Mouse (Mus musculus) layer of hippocampus, postnatal 36 days (tissue): ENCODE data around the gene Akap9. TPM values are rescaled to one million over a fixed set of nuclear protein-coding genes. Genes with fewer than 3 reads are reported as not detected.
"Not testable (repeated sequence)": the region's sequence is repeated elsewhere in the genome, so short reads cannot be mapped to it uniquely, and the experiment has no call there.

ENCODE experiments used
- DNase-seq, 2 experiments: peaks; one replicate each; pipeline ENCODE4 v3.0.0; 2022
- total RNA-seq, 2 experiments: library from RNA; stranded (reverse); gene quantifications; 2 replicates each; pipeline ENCODE4 v1.2.3; 2021

Gene Akap9
- total RNA-seq, 2 experiments from 2014 or later, result 69.9 to 72.0 TPM

DNA sequence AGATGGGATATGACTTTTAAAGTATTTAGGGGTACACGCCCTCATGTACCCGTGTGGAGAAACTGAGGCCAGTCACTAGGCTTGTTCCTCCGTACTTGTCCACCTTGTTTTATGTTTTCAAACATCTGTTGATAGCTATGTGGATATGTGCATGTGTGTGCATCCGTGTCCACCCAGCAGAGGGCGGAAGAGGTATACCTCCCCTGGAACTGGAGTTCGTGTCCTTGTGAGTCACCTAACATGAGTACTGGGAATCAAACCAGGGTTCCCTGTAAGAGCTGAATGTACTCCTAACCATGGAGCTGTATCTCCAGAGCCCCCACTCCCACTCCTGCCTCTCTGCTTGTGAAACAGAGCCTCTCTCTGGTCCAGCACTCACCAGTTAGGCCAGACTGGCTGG lies 112.5 kb downstream of the Akap9 start:
- DNase-seq, result no peak

DNA sequence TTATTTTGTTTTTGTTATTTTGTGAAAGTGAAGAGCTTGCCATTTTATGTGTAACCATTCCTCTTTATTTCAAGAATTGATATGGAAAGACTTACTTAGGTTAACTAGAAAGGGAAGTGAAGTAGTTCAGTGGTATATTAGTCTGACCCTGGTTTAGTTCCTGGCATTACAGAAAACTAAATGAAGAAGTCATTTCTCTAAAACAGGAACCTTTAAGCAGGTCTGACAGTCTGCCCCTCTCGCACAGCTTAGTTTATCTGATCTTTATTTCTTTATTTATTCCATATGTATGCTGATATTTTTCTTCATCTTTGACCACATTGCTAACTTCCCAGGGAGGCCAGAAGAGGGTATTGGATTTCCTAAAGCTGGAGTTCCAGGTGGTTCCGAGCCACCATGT lies 113.1 kb downstream of the Akap9 start:
- DNase-seq, result no peak

DNA sequence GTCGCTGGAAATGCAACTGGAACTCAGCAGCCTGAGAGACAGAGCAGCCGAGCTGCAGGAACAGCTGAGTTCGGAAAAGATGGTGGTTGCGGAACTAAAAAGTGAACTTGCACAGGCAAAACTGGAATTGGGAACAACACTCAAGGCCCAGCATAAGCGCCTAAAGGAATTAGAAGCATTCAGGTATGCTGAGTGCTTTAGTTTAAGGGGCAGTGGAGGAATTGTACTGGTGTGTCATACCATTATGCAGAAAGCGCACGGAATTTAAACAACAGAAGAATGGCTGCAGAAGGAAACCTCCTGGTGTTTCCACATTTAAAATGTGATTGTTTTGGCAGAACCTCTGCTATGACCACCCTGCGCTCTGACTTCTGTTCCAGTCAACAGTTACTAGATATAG lies 132.5 kb downstream of the Akap9 start:
- DNase-seq, result no peak

GRCm38 (mm10) chr5:4066476-4067115 lies 138.7 kb downstream of the Akap9 start:
- no peak for DNase-seq

DNA sequence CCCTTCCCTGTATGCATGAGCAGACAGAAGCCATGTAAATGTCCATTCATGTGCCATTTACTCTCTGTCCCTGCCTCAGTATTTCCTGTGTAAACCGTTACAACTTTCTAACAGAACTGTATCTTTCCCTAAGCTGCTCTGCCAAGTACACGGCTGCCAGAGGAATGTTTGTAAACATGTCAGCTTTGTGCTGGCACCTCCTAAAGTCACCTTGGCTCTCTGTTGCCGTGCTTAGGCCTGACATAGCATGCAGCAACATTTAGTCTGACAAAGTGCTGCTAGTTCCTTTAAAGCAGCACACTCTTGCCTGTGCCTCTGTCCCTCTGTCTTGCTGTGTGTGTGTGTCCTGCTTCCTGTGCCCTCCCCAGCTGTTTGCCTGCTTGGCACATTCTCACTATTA lies 139.3 kb downstream of the Akap9 start:
- DNase-seq, result no peak

DNA sequence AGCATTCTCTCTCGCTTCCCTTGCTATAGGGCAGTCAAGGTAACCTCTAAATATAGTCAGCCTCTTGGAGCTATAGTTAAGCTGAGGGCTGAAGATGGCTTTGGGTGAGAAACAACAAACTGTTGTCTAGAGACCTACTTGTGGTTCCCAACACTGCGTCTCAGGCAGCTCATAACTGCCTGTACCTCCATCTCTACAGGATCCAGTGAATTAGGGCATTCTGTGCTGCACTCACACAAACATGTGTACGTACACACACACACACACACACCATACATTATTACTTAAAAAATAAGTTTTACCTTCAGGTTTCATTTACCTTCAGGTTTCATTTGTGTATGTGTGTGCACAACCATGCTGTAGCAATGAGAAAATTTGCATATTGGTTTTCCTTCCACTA lies 151.2 kb downstream of the Akap9 start:
- no peak for DNase-seq

DNA sequence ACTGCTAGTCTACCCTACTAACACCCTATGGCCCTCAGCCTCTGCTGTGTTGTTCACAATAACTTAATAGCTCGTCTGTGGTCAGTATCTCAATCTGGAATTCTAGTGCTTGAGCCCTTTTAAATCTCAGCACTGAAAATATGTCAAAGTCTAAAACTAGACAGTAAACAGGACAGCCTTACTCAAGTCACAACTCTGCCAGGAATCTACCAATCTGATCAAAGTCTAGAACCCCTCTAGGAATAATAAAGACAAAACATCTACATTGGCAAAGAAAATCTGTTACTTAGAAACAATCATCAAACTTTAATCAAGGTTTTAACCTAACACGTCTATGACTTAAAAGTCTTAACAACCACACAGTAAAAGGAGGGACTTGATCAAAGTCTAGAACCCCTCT lies 153.0 kb downstream of the Akap9 start:
- DNase-seq, result no peak

DNA sequence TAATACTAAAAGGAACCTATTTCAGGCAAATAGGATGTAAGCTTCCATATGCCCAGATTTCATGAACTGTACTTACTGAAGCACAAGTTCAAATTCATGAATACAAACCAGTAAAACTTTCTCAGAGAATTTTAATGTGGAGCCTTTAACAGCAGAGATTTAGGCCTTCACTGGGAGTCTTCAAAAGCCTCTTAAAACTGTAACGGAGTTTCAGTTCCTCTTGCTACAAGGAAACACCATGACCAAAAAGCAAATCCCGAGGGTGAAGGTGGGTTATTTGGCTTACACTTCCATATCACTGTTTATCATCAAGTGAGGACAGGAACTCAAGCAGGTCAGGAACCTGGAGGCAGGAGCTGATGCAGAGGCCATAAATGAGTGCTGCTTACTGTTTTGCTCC lies 153.7 kb downstream of the Akap9 start:
- DNase-seq, result no peak

- no peak for DNase-seq
These were observed 157.1 kb downstream of the Akap9 start for GRCm38 (mm10) chr5:4084948-4085347.

GRCm38 (mm10) chr5:4086309-4086708 lies 158.5 kb downstream of the Akap9 start:
- DNase-seq, result no peak

GRCm38 (mm10) chr5:4088190-4088589 lies 160.3 kb downstream of the Akap9 start:
- DNase-seq, result no peak

DNA sequence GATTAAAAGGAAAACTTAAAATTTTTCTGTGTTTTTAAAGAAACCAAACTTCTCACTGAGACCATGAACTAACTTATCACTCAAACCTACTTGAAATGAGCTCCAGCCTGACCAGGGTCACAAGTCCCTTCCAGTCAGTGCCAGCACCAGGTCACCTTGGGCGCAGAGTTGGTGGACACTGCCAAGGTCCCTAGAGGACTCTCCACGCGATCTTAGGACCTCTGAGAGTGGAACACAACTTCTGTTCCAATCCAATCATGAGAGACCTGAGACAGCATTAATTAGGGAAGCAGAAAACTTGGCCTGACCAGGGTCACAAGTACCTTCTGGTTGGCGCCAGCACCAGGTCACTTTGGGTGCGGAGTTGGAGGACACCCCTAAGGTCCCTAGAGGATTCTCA lies 166.6 kb downstream of the Akap9 start:
- DNase-seq, result no peak

DNA sequence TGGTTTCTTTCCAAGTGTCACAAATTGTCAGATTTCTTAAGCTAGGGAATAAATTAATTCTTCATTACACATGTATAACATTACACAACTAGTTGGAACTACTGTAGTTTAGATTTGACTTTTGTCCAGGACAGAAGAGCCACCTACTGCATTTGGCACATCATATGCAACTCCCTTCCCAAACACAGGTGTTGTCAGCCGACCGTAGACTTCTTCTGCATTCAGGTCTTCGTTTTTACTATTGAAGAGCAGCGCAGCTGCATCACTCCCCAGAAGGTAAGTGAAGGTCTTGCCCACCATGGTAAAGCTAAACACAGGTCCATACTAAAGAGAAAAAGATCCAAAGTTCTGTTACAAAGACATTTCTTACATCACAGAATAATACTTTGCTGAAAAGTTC lies 173.2 kb downstream of the Akap9 start:
- DNase-seq, result no peak

GRCm38 (mm10) chr5:4101770-4102169 lies 173.9 kb downstream of the Akap9 start:
- DNase-seq, result no peak

- peak in 1 of 2 experiments; percentile 11 for DNase-seq
These were observed 175.9 kb downstream of the Akap9 start for GRCm38 (mm10) chr5:4103626-4104340.

DNA sequence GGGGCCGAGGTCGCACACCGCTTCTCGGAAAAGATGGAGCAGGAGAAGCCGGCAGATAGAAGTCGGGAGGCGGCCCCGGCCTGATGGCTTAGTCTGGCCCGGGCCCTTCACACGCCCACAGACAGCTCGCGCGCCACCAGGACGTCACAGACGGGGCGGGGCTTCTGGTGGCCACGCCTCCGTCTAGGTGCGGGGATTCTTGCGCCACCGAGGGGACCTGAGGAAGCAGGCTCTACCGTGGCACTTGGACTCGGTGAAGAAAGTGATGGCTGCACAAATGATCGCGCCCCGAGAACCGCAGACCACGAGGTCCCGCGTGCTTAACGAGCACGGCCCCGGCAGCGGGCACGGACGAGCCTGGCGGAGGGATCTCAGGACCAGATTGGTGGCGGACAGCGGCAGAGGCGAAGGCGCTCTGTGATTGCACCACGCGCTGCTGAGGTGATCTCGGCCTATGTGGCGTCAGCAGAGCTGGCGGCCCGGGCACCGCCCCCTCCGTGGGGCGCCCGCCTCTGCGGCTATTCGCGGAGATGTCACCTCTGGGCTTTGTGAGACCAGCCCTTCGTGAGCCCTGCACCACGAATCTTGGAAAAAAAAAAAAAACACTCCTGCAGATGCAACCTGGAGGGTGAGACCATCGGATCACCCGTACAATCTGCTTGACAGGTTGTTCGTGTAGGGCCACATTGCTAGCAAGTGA lies 176.6 kb downstream of the Akap9 start, which contains the start of gene Cyp51:
Gene Cyp51 (minus strand): TSS at position 406 of the 700 bp plus-strand sequence.
- DNase-seq, result peak; percentile 89 to 91

GRCm38 (mm10) chr5:4105651-4106186 lies 177.9 kb downstream of the Akap9 start:
- DNase-seq, result no peak

- DNase-seq, result not testable (repeated sequence)
These were observed 179.2 kb downstream of the Akap9 start for GRCm38 (mm10) chr5:4107056-4107455.

- DNase-seq, result no peak
These were observed 184.8 kb downstream of the Akap9 start for GRCm38 (mm10) chr5:4112570-4113098.
